Mouse (Mus musculus) monocyte, adult 2 months (primary cell): ENCODE results near the gene Kcnip3.

ENCODE experiments used
- DNase-seq, 2 experiments: peaks; one replicate each; pipeline ENCODE4 v3.0.0; 2022; ENCODE audit warnings: low spot score in 2 of 2, low read depth in 1 of 2

Gene Kcnip3

DNA sequence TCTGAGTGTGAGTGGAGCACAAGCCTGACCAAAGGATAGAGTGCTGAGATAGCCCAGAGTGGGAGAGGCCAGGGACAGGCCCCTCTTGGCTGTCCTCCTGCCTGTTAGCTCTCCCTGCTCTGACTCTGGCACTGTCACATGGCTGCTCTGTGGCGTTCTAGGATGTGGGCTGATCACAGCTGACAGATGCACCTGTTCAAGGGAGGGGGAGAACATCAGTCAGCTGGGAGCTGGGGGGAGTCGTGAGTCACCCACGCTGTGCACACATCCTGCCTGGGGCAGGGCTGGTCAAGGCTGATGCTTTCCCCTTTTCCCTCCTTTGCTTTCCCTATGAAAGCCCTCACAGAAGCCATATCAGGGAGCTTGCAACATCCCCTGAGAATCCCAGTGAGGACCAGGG lies 3.6 kb downstream of the Kcnip3 start:
- no peak for DNase-seq

- DNase-seq = no peak
These were observed 4.8 kb downstream of the Kcnip3 start for GRCm38 (mm10) chr2:127517081-127517480.

DNA sequence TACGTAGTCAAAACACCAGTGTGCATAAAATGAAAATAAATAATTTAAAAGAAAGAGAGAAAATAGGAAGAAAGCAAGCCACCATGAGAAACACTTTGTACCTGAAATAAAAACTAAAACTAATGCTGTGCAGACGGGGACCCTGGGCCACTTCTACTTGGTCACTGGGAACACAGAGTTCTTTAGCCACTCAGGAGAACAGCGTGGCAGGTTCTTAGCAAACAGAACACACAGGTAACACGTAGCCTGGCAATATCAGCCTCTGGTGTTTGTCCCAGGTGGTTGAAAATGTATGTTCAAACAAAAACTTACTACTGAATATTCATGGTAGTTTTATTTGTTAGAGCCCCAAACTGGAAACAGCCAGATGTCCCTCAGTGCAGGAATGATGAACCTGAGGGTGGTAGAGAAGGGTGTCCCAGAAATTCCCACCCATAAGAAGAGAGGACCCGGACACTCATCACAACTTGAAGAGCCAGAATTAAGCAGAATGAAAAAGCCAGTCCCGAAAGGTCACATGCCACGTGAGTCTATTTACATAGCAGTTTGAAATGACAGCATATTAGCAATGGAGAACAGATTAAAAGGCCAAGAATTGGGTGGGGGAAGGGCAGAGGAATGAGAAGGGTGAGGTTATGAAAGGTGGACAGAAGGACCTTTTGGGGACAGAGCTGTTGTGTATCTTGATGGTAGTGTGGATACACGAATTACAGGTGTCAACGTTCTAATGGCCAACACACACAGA lies 7.3 kb downstream of the Kcnip3 start:
- no peak for DNase-seq

DNA sequence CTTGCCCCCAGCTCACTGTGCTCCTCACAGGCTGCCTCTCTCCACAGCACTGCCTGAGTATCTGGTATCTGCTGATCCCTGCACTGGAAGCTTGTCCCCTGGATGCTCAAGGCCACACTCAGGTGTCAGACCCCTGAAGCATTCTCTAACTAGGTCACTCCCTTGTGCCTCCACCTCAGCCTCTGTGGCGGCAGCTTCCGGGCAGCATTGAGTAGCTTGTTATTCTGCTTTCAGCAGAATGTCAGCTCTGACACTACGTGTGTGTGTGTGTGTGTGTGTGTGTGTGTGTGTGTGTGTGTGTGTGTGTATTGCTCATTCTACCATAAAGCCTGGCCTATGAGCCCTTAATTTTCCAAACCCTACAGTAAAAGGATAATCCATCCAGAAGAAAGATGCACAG lies 8.7 kb downstream of the Kcnip3 start:
- DNase-seq = no peak

GRCm38 (mm10) chr2:127511426-127511825 lies 10.5 kb downstream of the Kcnip3 start:
- no peak for DNase-seq

DNA sequence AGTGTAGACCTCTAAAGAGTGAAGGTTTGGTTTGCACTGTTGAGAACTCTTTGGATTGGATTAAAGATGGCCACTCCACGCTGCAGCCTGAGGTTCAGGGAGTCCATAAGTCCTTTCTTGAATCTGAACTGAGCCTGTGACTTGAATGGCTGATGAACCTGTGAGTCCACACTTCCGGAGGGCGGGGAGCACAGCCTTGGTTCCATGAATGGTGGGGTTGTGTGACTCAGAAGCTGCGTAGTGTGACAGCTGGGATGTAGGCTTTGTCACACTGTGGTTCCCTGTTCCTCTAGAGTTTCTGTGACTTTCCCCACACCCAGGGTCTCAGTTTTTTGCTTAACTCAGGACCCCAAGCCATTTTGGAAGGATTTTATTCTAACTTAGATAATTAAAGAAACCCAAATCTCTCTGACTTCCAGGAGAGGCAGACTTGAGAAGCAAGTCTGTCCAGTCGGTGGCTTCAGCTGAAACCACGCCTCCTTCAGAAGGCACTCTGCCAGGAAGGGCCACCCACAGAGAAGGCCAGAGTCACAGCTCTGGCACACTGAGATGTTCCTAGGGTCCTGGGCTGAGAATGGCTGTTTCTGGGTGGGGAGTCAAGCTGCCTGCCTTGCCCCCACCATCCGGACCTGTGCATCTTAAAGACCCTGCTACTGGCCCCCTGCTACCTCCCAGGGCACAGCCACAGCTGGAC lies 13.8 kb downstream of the Kcnip3 start:
- DNase-seq = no peak

DNA sequence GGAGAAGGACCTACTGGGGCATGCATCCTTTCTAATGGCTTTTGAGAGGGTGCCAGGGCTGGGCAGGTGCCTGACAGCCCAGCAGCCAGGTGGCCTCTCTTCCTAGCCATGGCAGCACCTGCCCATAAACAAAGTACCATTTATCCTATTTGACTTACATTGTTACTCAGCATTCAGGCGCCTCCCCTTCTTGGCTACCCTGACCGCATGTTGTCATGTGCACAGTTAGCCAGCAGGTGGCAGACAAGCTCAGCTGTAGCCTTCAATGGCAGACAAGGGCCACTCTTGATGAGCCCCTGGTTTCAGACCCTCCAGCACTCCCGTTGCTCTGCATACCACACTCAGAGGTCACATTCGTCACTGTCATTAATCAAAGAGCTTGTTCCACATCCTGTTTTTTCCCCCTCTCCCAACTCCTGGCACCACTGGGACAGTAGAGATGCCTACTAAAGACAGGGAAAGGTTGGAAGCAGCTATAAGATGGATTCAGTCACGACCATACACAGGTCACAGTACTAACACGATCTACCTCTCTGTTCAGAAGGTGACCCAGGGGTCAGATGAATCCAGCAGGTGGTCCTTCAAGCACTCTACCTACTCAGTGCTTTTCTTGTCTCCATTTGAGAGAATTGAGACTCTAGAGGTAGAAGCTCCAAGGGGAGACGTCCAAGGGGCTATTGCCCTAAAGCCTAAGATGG lies 14.7 kb downstream of the Kcnip3 start:
- peak; percentile 41 to 65 for DNase-seq

GRCm38 (mm10) chr2:127506131-127506632 lies 15.7 kb downstream of the Kcnip3 start:
- DNase-seq = no peak

- DNase-seq = peak in 1 of 2 experiments; percentile 26
These were observed 16.7 kb downstream of the Kcnip3 start for GRCm38 (mm10) chr2:127505196-127505595.

DNA sequence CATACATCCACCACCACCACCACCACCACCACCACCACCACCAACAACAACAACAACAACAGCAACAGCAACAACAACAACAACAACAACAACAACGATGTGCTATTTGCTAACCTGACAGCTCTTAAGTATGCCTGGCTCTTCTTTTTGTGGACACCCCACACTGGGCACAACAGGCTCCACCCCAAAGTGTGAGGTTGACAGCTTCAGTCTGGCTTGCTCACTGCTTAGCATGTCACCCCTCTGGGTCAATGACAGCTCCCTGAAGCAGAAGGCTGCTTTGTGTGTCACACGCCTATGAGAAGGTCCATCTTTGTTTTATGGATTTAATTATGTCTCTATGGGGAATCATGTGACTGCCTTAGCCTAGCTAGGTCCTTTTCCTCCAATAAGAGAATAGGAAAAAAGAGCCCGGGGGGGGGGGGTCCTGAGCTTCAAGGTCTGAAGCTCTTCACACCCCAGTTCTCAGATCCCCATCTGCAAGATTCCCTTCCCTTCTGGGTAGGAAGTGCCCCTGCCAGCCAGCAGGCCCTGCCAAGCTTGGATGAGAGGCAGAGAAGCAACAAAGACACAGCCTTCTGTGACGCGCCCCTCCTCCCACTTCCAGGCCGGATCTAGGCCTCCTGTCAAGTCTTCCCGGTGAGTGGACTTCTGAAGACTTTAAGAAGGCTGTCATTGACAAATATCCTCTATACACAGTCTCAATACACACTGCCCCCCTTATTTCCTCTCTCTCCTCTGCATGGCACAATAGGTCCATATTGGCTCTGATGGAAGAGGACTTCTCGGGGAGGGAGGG lies 17.9 kb downstream of the Kcnip3 start:
- no peak for DNase-seq

DNA sequence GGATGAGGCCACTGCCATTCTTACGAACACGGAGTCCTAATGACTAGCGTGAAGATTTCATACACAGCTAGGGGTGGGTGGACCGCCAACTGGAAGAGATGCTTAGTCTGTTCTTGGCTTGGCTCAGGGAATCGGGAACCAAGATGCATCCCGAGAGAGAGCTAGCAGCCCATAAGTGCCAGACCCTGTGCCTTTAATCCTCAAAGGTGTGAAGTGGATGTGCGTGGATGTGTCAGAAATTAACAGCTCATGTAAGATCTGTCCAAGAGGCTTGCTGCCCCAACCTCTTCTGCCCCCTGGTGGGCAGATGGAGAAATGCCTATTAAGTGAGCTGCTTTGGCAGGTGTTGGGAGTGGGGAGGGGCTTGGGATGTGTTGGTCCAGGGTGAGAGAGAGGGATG lies 20.8 kb downstream of the Kcnip3 start:
- peak in 1 of 2 experiments; percentile 30 for DNase-seq

GRCm38 (mm10) chr2:127498750-127499149 lies 23.1 kb downstream of the Kcnip3 start:
- no peak for DNase-seq

DNA sequence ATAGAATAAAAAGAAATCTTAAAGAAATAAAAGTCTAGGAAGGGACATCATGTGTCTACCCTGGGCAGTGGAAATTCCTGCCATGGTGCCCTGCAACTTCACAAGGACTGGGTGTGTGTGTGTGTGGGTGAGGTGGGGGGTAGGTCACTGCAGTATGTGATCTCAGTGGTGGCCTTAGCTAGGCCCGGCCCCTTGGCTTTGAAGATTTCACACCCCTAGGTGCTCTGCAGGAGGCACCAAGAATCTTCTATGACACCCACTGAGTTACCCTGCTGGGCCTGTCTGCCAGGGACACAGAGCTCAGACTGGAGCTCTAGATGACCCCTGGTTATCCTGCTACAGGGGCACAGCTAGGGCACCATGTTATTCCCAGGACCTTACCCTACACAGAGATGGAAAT lies 25.6 kb downstream of the Kcnip3 start:
- no peak for DNase-seq

- DNase-seq = no peak
These were observed 37.3 kb downstream of the Kcnip3 start for GRCm38 (mm10) chr2:127484476-127485170.

DNA sequence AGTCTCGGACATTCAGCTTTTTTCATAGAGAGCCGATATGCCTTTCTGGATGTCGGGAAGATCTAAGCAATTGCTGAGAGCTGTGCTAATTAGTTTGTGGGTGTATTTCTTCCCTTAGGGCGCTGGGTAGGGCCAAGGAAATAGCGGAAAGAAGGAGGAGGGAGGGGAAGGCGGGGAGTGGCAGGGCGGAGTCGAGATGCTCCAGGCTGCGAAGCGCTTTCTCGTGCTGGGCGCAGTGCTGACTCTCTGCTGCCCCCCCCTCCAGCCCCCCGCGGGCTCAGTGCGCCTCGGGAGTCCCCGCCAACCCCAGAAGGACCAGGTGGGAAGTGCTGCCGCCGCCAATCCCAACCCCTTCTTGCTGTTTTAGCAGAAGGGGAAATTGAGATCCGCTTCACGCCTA lies 38.9 kb downstream of the Kcnip3 start:
- DNase-seq = no peak

- DNase-seq = no peak
These were observed 39.4 kb downstream of the Kcnip3 start for GRCm38 (mm10) chr2:127482533-127482911.

DNA sequence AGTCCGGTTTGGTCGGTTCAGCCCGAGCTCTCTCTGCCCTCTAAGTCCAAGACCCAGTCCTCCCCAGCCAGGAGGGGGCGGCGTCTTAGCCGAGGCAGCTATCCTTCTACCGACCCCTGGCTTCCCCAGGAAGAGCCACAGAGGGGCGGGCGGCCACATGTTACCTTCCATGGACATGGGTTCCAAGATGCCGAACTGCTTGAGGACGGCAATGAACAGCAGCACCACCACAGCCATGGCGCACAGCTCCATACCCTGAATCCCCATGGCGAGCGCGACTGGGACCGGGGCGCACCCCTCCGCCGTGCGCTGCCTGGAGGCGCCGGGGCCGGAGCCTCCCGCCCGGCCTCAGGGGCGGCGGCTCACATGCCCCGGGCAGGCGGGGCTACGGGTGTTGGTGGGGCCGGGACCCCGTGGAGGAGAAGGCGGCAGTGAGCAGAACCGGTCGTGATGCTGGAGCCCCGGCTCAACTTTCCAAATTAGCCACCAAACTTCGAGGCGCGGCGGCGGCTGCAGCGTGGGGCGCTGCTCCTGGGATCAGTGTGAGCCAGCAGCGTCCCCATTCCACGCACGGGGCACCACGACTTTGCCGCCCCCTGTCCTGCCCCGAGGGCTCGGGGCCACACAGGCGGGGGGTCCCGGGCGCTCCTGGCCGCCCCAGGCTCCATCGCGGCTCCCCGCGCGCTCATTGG lies 39.9 kb downstream of the Kcnip3 start:
- no peak for DNase-seq

GRCm38 (mm10) chr2:127479763-127480162 lies 42.1 kb downstream of the Kcnip3 start:
- no peak for DNase-seq

DNA sequence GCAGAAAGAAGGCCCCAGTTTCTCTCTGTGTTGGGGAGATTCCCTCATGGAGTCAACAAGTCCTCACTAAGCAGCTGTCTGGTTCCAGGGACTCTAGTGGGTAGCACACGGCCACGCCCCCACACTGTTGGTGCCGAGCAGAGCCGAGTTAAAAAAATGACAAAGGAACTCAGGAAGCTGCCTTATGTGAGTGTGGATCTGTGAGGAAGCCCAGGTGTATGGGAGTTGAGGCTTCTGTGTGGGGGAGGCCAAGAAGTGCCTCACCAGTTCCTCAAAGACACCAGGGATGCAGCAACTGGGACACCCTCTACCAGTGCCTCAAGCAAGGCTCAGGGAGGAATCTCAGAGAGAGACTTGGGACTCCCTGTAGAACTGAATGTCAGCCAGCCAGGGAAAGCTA lies 42.7 kb downstream of the Kcnip3 start:
- no peak for DNase-seq

DNA sequence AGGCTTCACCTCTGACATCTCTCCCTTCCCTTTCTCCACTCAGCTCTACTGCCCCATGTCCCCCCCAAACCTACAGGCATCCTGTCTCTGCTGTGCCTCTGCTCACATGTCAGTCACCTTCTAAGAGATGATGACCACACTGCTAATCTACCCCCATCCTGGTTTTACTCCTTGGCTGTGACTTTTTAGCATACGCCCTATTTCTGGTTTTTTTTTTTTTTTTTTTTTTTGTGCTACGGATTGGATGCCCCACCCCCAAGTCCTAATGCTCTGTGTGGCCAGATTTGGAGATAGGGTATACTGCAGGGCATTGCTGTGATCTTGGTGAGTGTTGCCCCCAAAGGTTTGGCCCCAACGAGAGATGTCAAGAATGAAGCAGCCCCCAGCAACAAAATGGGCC lies 49.6 kb downstream of the Kcnip3 start:
- no peak for DNase-seq
